In the genomic region with DNA sequence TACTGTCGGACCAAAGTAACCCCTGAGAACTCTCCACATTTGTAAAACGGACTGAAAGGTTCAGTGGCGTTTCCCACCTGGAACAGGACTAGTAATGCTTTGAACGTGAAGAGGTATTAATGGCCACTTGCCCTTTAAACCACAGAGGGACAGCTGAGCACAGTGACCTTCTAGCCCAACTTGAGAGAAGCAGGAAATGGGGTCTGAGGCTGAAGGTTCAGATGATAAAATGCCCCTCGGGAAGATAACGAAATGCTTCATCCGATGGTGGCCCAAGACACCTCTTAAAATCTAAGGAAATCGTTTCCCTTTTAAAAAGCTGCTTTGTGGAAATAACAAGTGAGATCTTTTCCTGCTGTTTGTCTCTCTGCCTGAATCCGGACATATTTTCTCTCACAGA, we compare ENCODE assay signal across 11 mouse cellular contexts.
A peak's percentile ranks its signal among the peaks of the same experiment; 100 is the strongest.
DNase-seq lines count a peak whose midpoint lies in the region; ATAC-seq and TF ChIP-seq lines count a peak whose summit lies in the region.
"Had no signal": no experiment of that assay in that cellular context is flagged by ENCODE, and none has a peak within 500 bp of the region (broad histone marks: within the 10 kb centered on the region; RNA-seq: fewer than 3 reads in every experiment).

No protein-coding gene starts in this region.

- no peaks in the 10 kb centered on the region for H3K9me3 ChIP-seq in heart, postnatal 0 days (replicated peaks; ENCODE audit: control insufficient read depth, low read length)
- no peaks in the 10 kb centered on the region for H3K9me3 ChIP-seq in liver, embryonic 11.5 days (ENCODE audit: control insufficient read depth, low read length)
- H3K9me3 ChIP-seq in limb, embryonic 10.5 days (replicated peaks): no peaks in the 10 kb centered on the region
- H3K9me3 ChIP-seq: liver, embryonic 13.5 days had no signal

- TF ChIP-seq CTCF in heart, postnatal 0 days (IDR thresholded peaks at IDR 0.05; ENCODE audit: low read depth): no peak
- no peak for TF ChIP-seq CTCF in liver, adult 2 months (IDR thresholded peaks at IDR 0.05; ENCODE audit: low read depth, low read length)

- H3K36me3 ChIP-seq in heart, postnatal 0 days (replicated peaks; ENCODE audit: control insufficient read depth, insufficient read depth, low read length): no peaks in the 10 kb centered on the region
- no peaks in the 10 kb centered on the region for H3K36me3 ChIP-seq in liver, adult 2 months (ENCODE audit: control insufficient read depth, insufficient read depth, low read length)
- no peaks in the 10 kb centered on the region for H3K36me3 ChIP-seq in liver, embryonic 11.5 days (ENCODE audit: control insufficient read depth, insufficient read depth, low read length)
- H3K36me3 ChIP-seq in myocyte (ENCODE audit: control insufficient read depth, insufficient read depth): no peaks in the 10 kb centered on the region
- no peaks in the 10 kb centered on the region for H3K36me3 ChIP-seq in limb, embryonic 10.5 days
- H3K36me3 ChIP-seq: liver, embryonic 13.5 days had no signal

- ATAC-seq in heart, postnatal 0 days (ENCODE audit: insufficient read depth, low read depth): no peak
- no peak for ATAC-seq in liver, embryonic 11.5 days (replicated peaks; ENCODE audit: low FRiP score)

- no peak overlapping the region for H3K4me3 ChIP-seq in heart, postnatal 0 days (ENCODE audit: low read depth, low read length)
- no peak overlapping the region for H3K4me3 ChIP-seq in liver, adult 2 months (ENCODE audit: insufficient read depth, low read depth, low read length)
- H3K4me3 ChIP-seq in liver, embryonic 11.5 days (ENCODE audit: low read depth, low read length): no peak overlapping the region
- no peak overlapping the region for H3K4me3 ChIP-seq in myocyte
- no peak overlapping the region for H3K4me3 ChIP-seq in limb, embryonic 10.5 days
- H3K4me3 ChIP-seq: liver, embryonic 13.5 days had no signal

- peak; percentile 5 for DNase-seq in adrenal gland, adult 8-10 months
- DNase-seq in adrenal gland, adult 18-20 months (ENCODE audit: low spot score in 2 of 2): no peak
- no peak for DNase-seq in heart, postnatal 0 days (ENCODE audit: low spot score)
- DNase-seq in heart, postnatal 25 days (ENCODE audit: low spot score): no peak
- DNase-seq in liver, adult 2 months (ENCODE audit: extremely low read depth, low read depth, low spot score): peak; percentile 8
- DNase-seq in liver, embryonic 11.5 days (ENCODE audit: low spot score): no peak
- DNase-seq in limb, embryonic 10.5 days (ENCODE audit: low spot score): no peak
- DNase-seq: liver, embryonic 13.5 days had no signal

- no peaks in the 10 kb centered on the region for H3K4me1 ChIP-seq in heart, postnatal 0 days (ENCODE audit: control insufficient read depth, insufficient read depth)
- no peaks in the 10 kb centered on the region for H3K4me1 ChIP-seq in liver, adult 2 months (ENCODE audit: control insufficient read depth, insufficient read depth, low read length)
- H3K4me1 ChIP-seq in liver, embryonic 11.5 days (replicated peaks; ENCODE audit: control insufficient read depth, insufficient read depth, low read length): no peaks in the 10 kb centered on the region
- peaks cover 7% of the 10 kb centered on the region for H3K4me1 ChIP-seq in limb, embryonic 10.5 days
- H3K4me1 ChIP-seq: liver, embryonic 13.5 days had no signal

- no peak for TF ChIP-seq EP300 in heart, postnatal 0 days (IDR thresholded peaks at IDR 0.05; ENCODE audit: low read depth)

- peak overlapping the region; percentile 50; the same call in 1 of the 2 replicates for H3K27ac ChIP-seq in heart, postnatal 0 days (ENCODE audit: low read depth)
- peak overlapping the region; percentile 58 for H3K27ac ChIP-seq in liver, adult 2 months (replicated peaks; ENCODE audit: insufficient read depth, low read depth, low read length)
- H3K27ac ChIP-seq in liver, embryonic 11.5 days (ENCODE audit: low read depth, low read length): no peak overlapping the region
- no peak overlapping the region for H3K27ac ChIP-seq in limb, embryonic 10.5 days
- H3K27ac ChIP-seq: liver, embryonic 13.5 days had no signal

- no peak overlapping the region for H3K4me2 ChIP-seq in heart, postnatal 0 days (ENCODE audit: low read depth, low read length)
- H3K4me2 ChIP-seq in liver, embryonic 11.5 days: no peak overlapping the region
- H3K4me2 ChIP-seq in myocyte (ENCODE audit: low read depth): peak overlapping the region; percentile 72
- H3K4me2 ChIP-seq: heart, embryonic 11.5 days; liver, embryonic 13.5 days; midbrain, embryonic 11.5 days had no signal

- no peak overlapping the region for H3K9ac ChIP-seq in heart, postnatal 0 days (replicated peaks; ENCODE audit: low read depth, low read length)
- no peak overlapping the region for H3K9ac ChIP-seq in liver, adult 2 months (ENCODE audit: low read depth, low read length)
- no peak overlapping the region for H3K9ac ChIP-seq in liver, embryonic 11.5 days (ENCODE audit: low read depth, low read length)
- H3K9ac ChIP-seq: liver, embryonic 13.5 days had no signal

- 60% methylated on average over 9 of the region's 9 CpGs for WGBS in heart, postnatal 0 days
- WGBS in liver, adult 2 months: 67% methylated on average over 9 of the region's 9 CpGs
- 49% methylated on average over 9 of the region's 9 CpGs for WGBS in liver, embryonic 11.5 days
- 60% methylated on average over 9 of the region's 9 CpGs for WGBS in limb, embryonic 10.5 days

- H3ac ChIP-seq in myocyte (ENCODE audit: control insufficient read depth, insufficient read length): no peak overlapping the region

- H3K27me3 ChIP-seq in heart, postnatal 0 days (ENCODE audit: control insufficient read depth, insufficient read depth, low read length): no peaks in the 10 kb centered on the region
- H3K27me3 ChIP-seq in liver, adult 2 months (ENCODE audit: control insufficient read depth, insufficient read depth, low read length): no peaks in the 10 kb centered on the region
- H3K27me3 ChIP-seq in liver, embryonic 11.5 days (replicated peaks; ENCODE audit: control insufficient read depth, insufficient read depth, low read length): no peaks in the 10 kb centered on the region
- H3K27me3 ChIP-seq in myocyte (ENCODE audit: control insufficient read depth, insufficient read depth, insufficient read length): no peaks in the 10 kb centered on the region
- H3K27me3 ChIP-seq in limb, embryonic 10.5 days (ENCODE audit: low read depth, poor library complexity, severe bottlenecking): no peaks in the 10 kb centered on the region
- H3K27me3 ChIP-seq: liver, embryonic 13.5 days had no signal

- intact Hi-C loops in heart, postnatal 25 days (cut with DNase I): loop anchor here (2.0 to 5.0 kb wide), 3 partner anchors 36 to 142 kb away; a partner anchor contains a TSS

- TF ChIP-seq POLR2A in liver, adult 2 months (IDR thresholded peaks at IDR 0.05; ENCODE audit: extremely low read depth, insufficient read depth, low read length): no peak
- TF ChIP-seq POLR2A in myocyte (IDR thresholded peaks at IDR 0.05; ENCODE audit: insufficient read length, low read depth): no peak

- H3K79me2 ChIP-seq in liver, adult 2 months (ENCODE audit: control insufficient read depth, insufficient read depth, low read length): no peaks in the 10 kb centered on the region
- H3K79me2 ChIP-seq in myocyte (ENCODE audit: control insufficient read depth, insufficient read depth): no peaks in the 10 kb centered on the region

TF ChIP-seq in myocyte, 11 proteins besides CTCF, POLR2A, EP300 and RAD21:
- TF ChIP-seq TCF12 (IDR thresholded peaks at IDR 0.05; ENCODE audit: insufficient read depth, poor library complexity, severe bottlenecking): no peak
- no peak for TF ChIP-seq CEBPB (IDR thresholded peaks at IDR 0.05; ENCODE audit: insufficient read depth, poor library complexity, severe bottlenecking)
- TF ChIP-seq USF1 (IDR thresholded peaks at IDR 0.05; ENCODE audit: low read depth): no peak
- TF ChIP-seq E2F4 (IDR thresholded peaks at IDR 0.05; ENCODE audit: insufficient read depth): no peak
- TF ChIP-seq REST (IDR thresholded peaks at IDR 0.05; ENCODE audit: insufficient read depth, insufficient read length): no peak
- no peak for TF ChIP-seq SRF (IDR thresholded peaks at IDR 0.05; ENCODE audit: control insufficient read depth, insufficient read length, low read depth)
- peak in 2 of 3 experiments; percentile 11 to 26 for TF ChIP-seq MYOD1 (IDR thresholded peaks at IDR 0.05; ENCODE audit: control insufficient read depth in 1 of 3, insufficient read length in 2 of 3, low read depth in 2 of 3)
- TF ChIP-seq TCF3 (IDR thresholded peaks at IDR 0.05; ENCODE audit: insufficient read length, low read depth): no peak
- TF ChIP-seq MAX (IDR thresholded peaks at IDR 0.05; ENCODE audit: low read depth): no peak
- TF ChIP-seq MYOG (IDR thresholded peaks at IDR 0.05; ENCODE audit: control insufficient read depth in 1 of 3, insufficient read depth in 1 of 3, insufficient read length in 2 of 3, low read depth in 2 of 3): peak in 1 of 3 experiments; percentile 13
- TF ChIP-seq POLR2AphosphoS2 (IDR thresholded peaks at IDR 0.05; ENCODE audit: insufficient read length, low read depth): no peak

Comparison
In these comparisons a context has a peak if more than half of its experiments do, and no peak if none do; other contexts are left out.
1. DNase-seq: peak in adrenal gland, adult 8-10 months (single experiment) and liver, adult 2 months (single experiment); none in adrenal gland, adult 18-20 months (0 of 2), heart, postnatal 0 days (single experiment), heart, postnatal 25 days (single experiment), liver, embryonic 11.5 days (single experiment) and limb, embryonic 10.5 days (single experiment).
2. H3K27ac ChIP-seq: peak in heart, postnatal 0 days (single experiment) and liver, adult 2 months (single experiment); none in liver, embryonic 11.5 days (single experiment) and limb, embryonic 10.5 days (single experiment).